Mouse (Mus musculus) mesoderm, embryonic 11.5 days (tissue): ENCODE measurements around the gene Cpa4.

Source experiments
- DNase-seq: peaks from one replicate; pipeline ENCODE4 v3.0.0-alpha.2; 2012; ENCODE audit warnings: low read depth, low spot score

The Cpa4 gene

DNA sequence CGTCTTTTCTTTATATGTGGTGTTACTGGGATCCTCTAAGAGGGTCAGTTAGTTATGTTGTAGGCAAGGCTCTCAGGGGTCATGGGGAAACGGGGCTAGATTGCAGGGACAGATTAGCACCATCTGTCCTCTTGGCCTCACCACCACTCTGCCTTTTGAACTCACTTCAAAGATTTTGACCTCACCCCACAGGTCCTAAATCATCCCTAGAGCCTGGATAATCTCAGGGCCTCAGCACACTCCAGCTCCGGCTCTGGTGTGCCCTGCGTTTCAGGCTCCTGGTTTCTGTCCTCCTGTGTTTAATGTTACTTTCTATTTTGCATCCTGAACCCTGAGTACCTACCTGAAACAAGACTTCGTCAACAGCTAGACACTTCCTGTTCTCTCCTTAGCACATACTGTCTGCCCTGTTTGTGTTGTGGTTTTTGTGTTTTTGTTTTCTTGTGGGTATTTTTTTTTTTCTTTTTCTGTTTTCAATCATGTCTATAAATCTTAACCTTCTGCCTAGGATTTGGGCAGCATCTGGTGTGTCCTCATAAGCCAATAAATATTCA lies 23.8 kb downstream of the Cpa4 start:
- peak; percentile 61 for DNase-seq

DNA sequence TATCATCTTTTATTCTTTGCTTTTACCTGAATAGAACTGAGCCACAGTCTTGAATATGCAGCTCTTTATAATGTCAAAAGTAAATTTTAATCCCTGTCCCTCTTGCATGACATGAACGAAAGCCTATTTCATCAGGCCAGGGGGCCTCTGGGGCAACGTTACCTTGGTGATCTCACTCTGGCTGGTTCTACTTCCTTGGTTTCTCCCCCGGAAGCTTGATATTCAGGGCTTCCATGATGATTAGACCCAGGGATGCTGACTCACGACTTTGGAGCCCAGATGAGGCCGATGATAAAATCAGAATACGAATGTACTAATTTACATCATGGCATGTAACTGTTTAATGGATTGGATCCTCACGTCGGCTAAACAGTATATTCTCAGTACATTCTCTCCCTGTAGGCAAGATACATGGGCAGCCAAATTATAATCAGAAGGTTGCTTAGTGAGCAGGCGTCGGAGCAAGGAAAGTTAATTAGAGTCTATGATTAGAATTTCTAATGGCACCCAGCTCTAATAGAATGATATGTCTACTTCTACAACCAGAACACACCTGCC lies 24.3 kb downstream of the Cpa4 start:
- no peak for DNase-seq

DNA sequence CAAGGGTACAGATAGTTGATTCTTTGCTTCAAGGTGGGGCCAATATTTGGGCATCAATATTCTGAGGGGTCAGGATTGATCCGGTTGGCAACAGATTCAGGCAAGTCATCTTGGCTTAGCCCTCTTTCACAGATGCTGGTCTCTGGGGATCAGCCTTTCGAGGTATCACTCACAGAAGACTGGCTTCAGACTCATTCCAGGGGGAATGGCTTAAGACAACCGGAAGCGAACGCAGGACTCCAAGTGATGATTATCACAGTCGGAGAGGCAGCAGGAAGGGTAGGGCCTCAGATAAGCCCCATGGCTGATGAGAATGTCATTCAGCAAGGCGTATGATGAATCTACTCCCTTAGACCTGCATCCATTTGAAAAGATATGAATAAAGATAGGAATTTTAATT lies 26.2 kb downstream of the Cpa4 start:
- no peak for DNase-seq

DNA sequence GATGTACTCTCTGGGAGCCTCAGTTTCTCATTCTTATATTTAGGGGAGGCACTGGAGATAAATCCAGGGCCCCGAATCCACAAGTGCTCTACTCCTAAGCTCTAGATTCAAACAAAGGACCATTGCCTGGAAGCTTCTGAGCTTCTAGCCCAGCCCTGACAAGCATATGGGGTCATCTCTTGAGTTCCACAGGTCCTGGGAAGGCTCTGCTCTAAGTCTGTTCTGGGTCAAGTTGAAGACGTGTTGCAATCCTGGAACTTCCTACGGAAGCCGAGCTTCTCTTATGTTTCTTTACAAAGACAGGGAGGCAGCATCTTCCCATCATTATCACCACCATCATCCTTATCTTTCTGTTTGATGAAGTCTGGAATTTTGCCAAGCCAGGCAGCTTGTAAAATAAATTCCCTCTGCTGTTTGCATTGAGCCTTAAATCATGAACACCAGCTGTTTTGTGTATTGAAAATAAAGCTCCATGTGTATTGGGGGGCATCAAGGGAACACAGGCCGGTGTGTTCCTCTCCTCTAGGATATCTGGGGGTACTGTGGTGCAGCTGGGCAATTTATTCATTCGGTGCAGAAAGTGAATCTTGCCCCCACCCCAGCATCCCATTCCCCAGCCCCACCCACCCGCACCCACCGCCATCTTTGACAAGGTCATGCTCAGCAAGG lies 28.2 kb downstream of the Cpa4 start:
- DNase-seq: no peak

GRCm38 (mm10) chr6:30600033-30600432 lies 31.9 kb downstream of the Cpa4 start:
- DNase-seq: no peak

GRCm38 (mm10) chr6:30600995-30601394 lies 32.8 kb downstream of the Cpa4 start:
- no peak for DNase-seq

DNA sequence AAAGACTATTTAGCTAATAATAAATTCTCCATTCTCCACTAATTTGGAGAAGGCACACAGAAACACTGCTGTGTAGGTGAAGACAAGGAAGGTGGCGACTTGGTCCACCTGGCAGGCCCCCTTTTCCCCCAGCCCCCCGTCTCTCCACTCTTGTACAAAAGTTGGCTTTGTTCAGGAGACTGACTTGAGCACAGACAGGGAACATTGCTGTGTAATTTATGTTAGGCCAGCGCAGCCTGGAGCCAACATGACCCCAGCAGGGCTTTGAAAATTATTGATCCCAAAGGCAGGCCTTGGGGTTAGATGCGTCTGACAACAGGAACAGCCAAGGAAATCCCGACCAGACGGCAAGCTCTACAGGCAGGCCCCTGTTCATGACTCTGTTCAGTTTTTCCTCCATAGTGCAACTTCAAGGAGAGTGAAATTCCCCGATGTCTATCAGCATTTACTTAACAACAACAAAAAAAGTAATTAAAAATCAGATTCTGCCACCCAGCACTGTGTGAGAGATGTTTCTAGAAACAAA lies 36.2 kb downstream of the Cpa4 start:
- DNase-seq: peak; percentile 68

DNA sequence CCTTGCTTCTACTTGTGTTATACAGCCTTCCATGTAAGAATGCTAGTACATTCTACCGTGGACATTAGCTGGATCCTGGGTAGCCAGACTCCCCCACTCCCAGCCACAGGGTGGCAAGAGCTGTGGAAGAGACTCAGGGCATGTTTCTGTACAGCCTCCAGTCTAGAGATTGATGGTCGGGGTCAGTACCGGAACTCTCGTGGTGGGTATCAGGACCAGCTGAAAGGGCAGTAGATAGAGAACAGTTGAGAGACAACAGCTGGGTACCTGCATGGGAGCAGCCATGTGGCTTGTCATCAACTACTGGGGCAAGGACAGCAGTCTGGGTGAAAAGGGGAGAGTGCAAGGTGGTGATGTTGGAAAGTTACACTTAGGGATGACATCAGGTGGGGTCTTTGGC lies 36.9 kb downstream of the Cpa4 start:
- no peak for DNase-seq

GRCm38 (mm10) chr6:30605672-30606071 lies 37.5 kb downstream of the Cpa4 start:
- no peak for DNase-seq

GRCm38 (mm10) chr6:30610710-30611109 lies 42.5 kb downstream of the Cpa4 start, which contains the start of gene Cpa5:
Gene Cpa5 (plus strand): TSS chr6:30611010.
- no peak for DNase-seq

- no peak for DNase-seq
Measured at GRCm38 (mm10) chr6:30611212-30611611, 43.0 kb downstream of the Cpa4 start.

- no peak for DNase-seq
Measured at GRCm38 (mm10) chr6:30614251-30614650, 46.1 kb downstream of the Cpa4 start.

- DNase-seq: no peak
Measured at GRCm38 (mm10) chr6:30615741-30616140, 47.6 kb downstream of the Cpa4 start.

DNA sequence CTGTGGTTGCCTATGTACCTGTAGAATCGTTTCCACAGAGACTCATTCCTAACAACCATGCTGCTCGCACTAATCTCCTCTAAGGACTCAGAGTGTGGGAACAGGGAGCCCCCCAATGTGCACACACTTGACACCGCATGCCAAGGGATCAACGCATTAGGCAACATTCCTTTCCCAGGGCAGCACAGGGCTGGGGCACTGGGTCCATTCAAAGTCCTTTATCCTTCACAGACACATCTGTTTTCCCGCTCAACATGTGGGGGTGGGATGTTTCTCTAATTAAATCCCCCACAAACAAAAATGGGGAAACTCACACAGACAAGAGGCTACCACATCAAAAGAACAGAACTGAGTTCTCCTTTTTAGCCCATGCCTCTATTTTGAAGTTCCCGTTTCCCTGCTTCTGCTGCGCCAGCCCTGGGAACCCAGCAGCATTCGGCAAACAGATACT lies 48.3 kb downstream of the Cpa4 start:
- DNase-seq: peak; percentile 79

DNA sequence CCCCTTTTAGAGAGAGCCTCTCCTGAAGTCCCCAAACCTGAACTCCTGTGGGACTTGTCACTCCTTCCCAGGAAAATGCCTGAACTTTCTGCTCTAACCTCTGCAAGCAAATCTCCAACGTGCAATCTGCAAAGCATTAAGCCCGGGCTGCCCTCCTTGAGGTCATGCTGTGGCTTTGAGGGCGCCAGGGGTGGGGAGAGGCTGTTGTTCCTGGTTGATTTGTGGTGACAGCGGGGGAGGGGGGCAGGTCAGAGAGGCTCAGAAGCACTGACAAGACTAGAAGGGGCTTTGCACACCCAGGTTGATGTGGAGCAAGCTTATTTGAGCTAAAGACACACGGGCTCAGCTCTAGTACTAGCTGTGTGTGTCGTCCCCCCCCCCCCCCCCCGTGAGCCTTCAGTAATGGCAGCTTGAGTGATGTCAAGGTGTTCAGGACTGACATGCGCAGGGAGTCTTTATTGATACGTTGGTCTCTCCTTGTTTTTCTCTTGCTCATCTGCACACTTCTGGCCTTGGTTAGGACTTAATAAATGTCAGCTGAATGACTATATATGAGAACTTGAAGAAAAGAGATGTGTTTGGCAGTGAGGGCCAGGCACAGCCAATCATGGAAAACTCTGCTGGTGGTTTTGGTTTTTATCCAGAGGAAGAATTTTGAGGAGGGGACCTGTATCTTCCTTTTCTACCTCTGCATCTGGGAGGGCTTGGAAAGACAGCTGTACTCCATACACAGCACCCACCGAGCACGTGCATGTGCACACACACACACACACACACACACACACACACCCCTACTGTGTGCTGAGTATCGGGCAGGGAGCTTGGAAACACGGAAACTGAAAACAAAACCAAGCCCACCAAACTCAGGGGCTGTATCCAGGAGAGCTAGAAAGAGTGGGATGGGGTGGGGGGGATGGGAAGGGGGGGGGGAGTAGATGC lies 49.1 kb downstream of the Cpa4 start:
- peak; percentile 90 for DNase-seq

- peak; percentile 81 for DNase-seq
Measured at GRCm38 (mm10) chr6:30617959-30618590, 49.9 kb downstream of the Cpa4 start.

GRCm38 (mm10) chr6:30618735-30619134 lies 50.6 kb downstream of the Cpa4 start:
- no peak for DNase-seq

- DNase-seq: no peak
Measured at GRCm38 (mm10) chr6:30619606-30620005, 51.4 kb downstream of the Cpa4 start.

- no peak for DNase-seq
Measured at GRCm38 (mm10) chr6:30620591-30620990, 52.4 kb downstream of the Cpa4 start.

GRCm38 (mm10) chr6:30620994-30621393 lies 52.8 kb downstream of the Cpa4 start:
- DNase-seq: no peak

GRCm38 (mm10) chr6:30621986-30622389 lies 53.8 kb downstream of the Cpa4 start:
- DNase-seq: no peak
